Mouse (Mus musculus) heart, adult 2 months (tissue): Measurements from ENCODE around the gene Cacng6. TPM values are rescaled to one million over a fixed set of nuclear protein-coding genes. Genes with fewer than 3 reads are reported as not detected.

Experiments
- DNase-seq, 2 experiments: peaks; one replicate each; pipeline ENCODE4 v3.0.0; 2021
- H3K27ac ChIP-seq: fragments of 200-600 bp; 2 replicates; pipeline ENCODE4 v1.8.1; 2022
- H3K27me3 ChIP-seq: fragments of 200-500 bp; 2 replicates; pipeline ENCODE4 v1.6.1; 2012; ENCODE audit warnings: mild to moderate bottlenecking, low read length, inconsistent platforms, mixed read lengths; ENCODE audit not compliant: control insufficient read depth, insufficient read depth
- H3K36me3 ChIP-seq: fragments of 200-500 bp; 2 replicates; pipeline ENCODE4 v1.6.1; 2012; ENCODE audit warnings: low read length, inconsistent platforms; ENCODE audit not compliant: control insufficient read depth, insufficient read depth
- H3K4me1 ChIP-seq: fragments of 200-500 bp; 2 replicates; pipeline ENCODE4 v1.6.1; 2011; ENCODE audit warnings: low read length; ENCODE audit not compliant: control insufficient read depth, insufficient read depth
- H3K4me3 ChIP-seq: fragments of 200-600 bp; 2 replicates; pipeline ENCODE4 v1.8.1; 2022
- H3K79me2 ChIP-seq: fragments of 200-500 bp; replicated peaks from 2 replicates; pipeline ENCODE4 v1.6.1; 2012; ENCODE audit warnings: mild to moderate bottlenecking, inconsistent platforms, low read length, moderate library complexity, mixed read lengths; ENCODE audit not compliant: control insufficient read depth, insufficient read depth
- H3K9ac ChIP-seq: fragments of 200-500 bp; 2 replicates; pipeline ENCODE4 v1.6.1; 2012; ENCODE audit warnings: low read depth, mild to moderate bottlenecking, control low read depth, inconsistent platforms, low read length, mixed read lengths
- CTCF ChIP-seq: fragments of 200-600 bp; IDR thresholded peaks from 2 replicates; pipeline ENCODE4 v1.8.1; 2022; ENCODE audit warnings: antibody characterized with exemption, mild to moderate bottlenecking, moderate library complexity
- EP300 ChIP-seq: fragments of 200-500 bp; IDR thresholded peaks from 2 replicates; pipeline ENCODE4 v1.6.1; 2011; ENCODE audit warnings: low read depth, low read length, control low read depth; ENCODE audit not compliant: insufficient read depth
- POLR2A ChIP-seq: fragments of 200-500 bp; IDR thresholded peaks from 2 replicates; pipeline ENCODE4 v1.6.1; 2011; ENCODE audit warnings: mild to moderate bottlenecking, low read depth, low read length, control low read depth; ENCODE audit not compliant: insufficient read depth
- WGBS: fragments of 180-500 bp; shearing (Covaris S2); methylation state at CpG from one replicate; pipeline ENCODE4 v1.1.7; 2018; 5-methylcytosine and 5-hydroxymethylcytosine counted together
- intact Hi-C: fragments of 180-260 bp; cut with DNase I; formaldehyde crosslinking; loops from one replicate; pipeline ENCODE4 v1.15.1; 2025
- polyA plus RNA-seq: library from polyadenylated mRNA; depleted of rRNA; stranded (reverse); fragments of >200 nt; gene quantifications from 2 replicates; pipeline ENCODE4 v1.2.3, GENCODE M21; 2012
- total RNA-seq, 2 experiments: library from RNA; stranded (reverse); gene quantifications; 2 replicates each; pipeline ENCODE4 v1.2.3; 2021

Cacng6 gene
- total and polyA plus RNA-seq, 3 experiments: 0.78 to 2.5 (median 1.9) TPM

- Histone ChIP-seq H3K79me2 (no peaks in the 10 kb centered on the region), H3K4me1 (no peaks in the 10 kb centered on the region), H3K27me3 (no peaks in the 10 kb centered on the region), H3K4me3 (no peak overlapping the region), H3K27ac (no peak overlapping the region), H3K9ac (no peak overlapping the region), H3K36me3 (no peaks in the 10 kb centered on the region)
- intact Hi-C loops: no loop called here
- WGBS: 61% methylated on average over 8 of the region's 8 CpGs
- TF ChIP-seq POLR2A (no peak), CTCF (no peak), EP300 (no peak)
- DNase-seq: no peak
Observed at GRCm38 (mm10) chr7:3440526-3440925, 16.5 kb downstream of the Cacng6 start.

- intact Hi-C loops: no loop called here
- H3K27ac ChIP-seq: no peak overlapping the region
- WGBS: 80% methylated on average over 10 of the region's 10 CpGs
Observed at GRCm38 (mm10) chr7:3442476-3443062, 18.6 kb downstream of the Cacng6 start.

GRCm38 (mm10) chr7:3444678-3445077, 20.7 kb downstream of the Cacng6 start:
- Histone ChIP-seq H3K4me1 (no peaks in the 10 kb centered on the region), H3K27me3 (no peaks in the 10 kb centered on the region), H3K4me3 (no peak overlapping the region), H3K27ac (no peak overlapping the region), H3K79me2 (no peaks in the 10 kb centered on the region), H3K9ac (no peak overlapping the region), H3K36me3 (no peaks in the 10 kb centered on the region)
- TF ChIP-seq POLR2A (no peak), CTCF (no peak), EP300 (no peak)
- no peak for DNase-seq
- intact Hi-C loops: no loop called here
- WGBS: 70% methylated on average over 3 of the region's 3 CpGs

More at GRCm38 (mm10) chr7:3442476-3443062, 18.6 kb downstream of the Cacng6 start:
- no peaks in the 10 kb centered on the region for H3K79me2 ChIP-seq
- no peak overlapping the region for H3K9ac ChIP-seq
- no peaks in the 10 kb centered on the region for H3K4me1 ChIP-seq
- TF ChIP-seq POLR2A (no peak), EP300 (no peak), CTCF (no peak)
- H3K36me3 ChIP-seq: no peaks in the 10 kb centered on the region
- H3K27me3 ChIP-seq: no peaks in the 10 kb centered on the region
- DNase-seq: peak in 1 of 2 experiments; percentile 18
- H3K4me3 ChIP-seq: no peak overlapping the region

GRCm38 (mm10) chr7:3446584-3446983, 22.6 kb downstream of the Cacng6 start:
- no peak for TF ChIP-seq POLR2A
- TF ChIP-seq CTCF: no peak
- TF ChIP-seq EP300: no peak
- Histone ChIP-seq H3K4me1 (no peaks in the 10 kb centered on the region), H3K79me2 (no peaks in the 10 kb centered on the region), H3K4me3 (no peak overlapping the region), H3K9ac (no peak overlapping the region), H3K36me3 (no peaks in the 10 kb centered on the region), H3K27ac (no peak overlapping the region), H3K27me3 (no peaks in the 10 kb centered on the region)
- 67% methylated on average over 3 of the region's 3 CpGs for WGBS
- intact Hi-C loops: no loop called here
- DNase-seq: no peak

GRCm38 (mm10) chr7:3447026-3447425, 23.0 kb downstream of the Cacng6 start:
- DNase-seq: no peak
- Histone ChIP-seq H3K36me3 (no peaks in the 10 kb centered on the region), H3K79me2 (no peaks in the 10 kb centered on the region), H3K9ac (no peak overlapping the region), H3K4me1 (no peaks in the 10 kb centered on the region), H3K27me3 (no peaks in the 10 kb centered on the region), H3K4me3 (no peak overlapping the region), H3K27ac (no peak overlapping the region)
- TF ChIP-seq POLR2A (no peak), EP300 (no peak), CTCF (no peak)
- 63% methylated on average over 4 of the region's 4 CpGs for WGBS
- intact Hi-C loops: no loop called here

- no peaks in the 10 kb centered on the region for H3K79me2 ChIP-seq
- TF ChIP-seq EP300: no peak
- peak; percentile 95 for TF ChIP-seq CTCF
- H3K9ac ChIP-seq: no peak overlapping the region
- no peaks in the 10 kb centered on the region for H3K27me3 ChIP-seq
- peak; percentile 52 to 80 for DNase-seq
- 21% methylated on average over 15 of the region's 15 CpGs for WGBS
- no peak overlapping the region for H3K27ac ChIP-seq
- H3K36me3 ChIP-seq: no peaks in the 10 kb centered on the region
- no peak overlapping the region for H3K4me3 ChIP-seq
- no peaks in the 10 kb centered on the region for H3K4me1 ChIP-seq
- intact Hi-C loops: loop anchor here (1.0 kb wide), 2 partner anchors 119 to 227 kb away; no protein-coding TSS in a partner anchor
Observed at GRCm38 (mm10) chr7:3448737-3449454, 24.9 kb downstream of the Cacng6 start.
